Mouse (Mus musculus) intestine, postnatal 0 days (tissue): ENCODE measurements around the gene Sult2b1. TPM values are rescaled to one million over a fixed set of nuclear protein-coding genes. Genes with fewer than 3 reads are reported as not detected.

Source experiments
- ATAC-seq: fragments of 200-750 bp; cut with Nextera tagmentation; 2 replicates; pipeline ENCODE4 v1.8.0; 2017; ENCODE audit warnings: mild to moderate bottlenecking, moderate TSS enrichment, moderate library complexity
- H3K27ac ChIP-seq: fragments of 300-500 bp; sonication (generic); 2 replicates; pipeline ENCODE4 v1.5.1; 2014; ENCODE audit warnings: mild to moderate bottlenecking, low read depth, low read length, moderate library complexity
- H3K27me3 ChIP-seq: fragments of 300-500 bp; sonication (generic); replicated peaks from 2 replicates; pipeline ENCODE4 v1.6.1; 2014; ENCODE audit warnings: low read length, mixed read lengths; ENCODE audit not compliant: control insufficient read depth, insufficient read depth
- H3K36me3 ChIP-seq: fragments of 300-500 bp; sonication (generic); 2 replicates; pipeline ENCODE4 v1.6.1; 2014; ENCODE audit warnings: mild to moderate bottlenecking, moderate library complexity; ENCODE audit not compliant: control insufficient read depth, insufficient read depth
- H3K4me1 ChIP-seq: fragments of 300-500 bp; sonication (generic); replicated peaks from 2 replicates; pipeline ENCODE4 v1.6.1; 2014; ENCODE audit warnings: antibody characterized with exemption, low read length, mixed read lengths; ENCODE audit not compliant: control insufficient read depth, insufficient read depth
- H3K4me2 ChIP-seq: fragments of 300-500 bp; sonication (generic); replicated peaks from 2 replicates; pipeline ENCODE4 v1.6.1; 2014; ENCODE audit warnings: low read depth, mild to moderate bottlenecking, moderate library complexity
- H3K4me3 ChIP-seq: fragments of 300-500 bp; sonication (generic); 2 replicates; pipeline ENCODE4 v1.5.1; 2014; ENCODE audit warnings: low read depth, low read length
- H3K9ac ChIP-seq: fragments of 300-500 bp; sonication (generic); 2 replicates; pipeline ENCODE4 v1.6.1; 2014; ENCODE audit warnings: mild to moderate bottlenecking, low read depth, low read length
- H3K9me3 ChIP-seq: fragments of 300-500 bp; sonication (generic); 2 replicates; pipeline ENCODE4 v1.6.1; 2016; ENCODE audit warnings: mixed run types; ENCODE audit not compliant: control insufficient read depth
- CTCF ChIP-seq: sonication (generic); IDR thresholded peaks from 2 replicates; pipeline ENCODE4 v1.5.1; 2016; ENCODE audit warnings: low read depth, mild to moderate bottlenecking, control low read depth, antibody characterized with exemption, moderate library complexity
- WGBS: fragments of 180-500 bp; shearing (Covaris S2); extraction: QIAGEN DNeasy Blood & Tissue Kit; methylation state at CpG from one replicate; pipeline ENCODE4 v1.1.7; 2014; 5-methylcytosine and 5-hydroxymethylcytosine counted together
- polyA plus RNA-seq: library from polyadenylated mRNA; unstranded; fragments of >200 nt; fragmentation: Nextera tagmentation; extraction: Ambion mirVana; gene quantifications from 2 replicates; pipeline ENCODE4 v1.2.1, GENCODE M21; 2015

Gene Sult2b1
- polyA plus RNA-seq, 1 experiment from 2014 or later = 36.7 TPM

DNA sequence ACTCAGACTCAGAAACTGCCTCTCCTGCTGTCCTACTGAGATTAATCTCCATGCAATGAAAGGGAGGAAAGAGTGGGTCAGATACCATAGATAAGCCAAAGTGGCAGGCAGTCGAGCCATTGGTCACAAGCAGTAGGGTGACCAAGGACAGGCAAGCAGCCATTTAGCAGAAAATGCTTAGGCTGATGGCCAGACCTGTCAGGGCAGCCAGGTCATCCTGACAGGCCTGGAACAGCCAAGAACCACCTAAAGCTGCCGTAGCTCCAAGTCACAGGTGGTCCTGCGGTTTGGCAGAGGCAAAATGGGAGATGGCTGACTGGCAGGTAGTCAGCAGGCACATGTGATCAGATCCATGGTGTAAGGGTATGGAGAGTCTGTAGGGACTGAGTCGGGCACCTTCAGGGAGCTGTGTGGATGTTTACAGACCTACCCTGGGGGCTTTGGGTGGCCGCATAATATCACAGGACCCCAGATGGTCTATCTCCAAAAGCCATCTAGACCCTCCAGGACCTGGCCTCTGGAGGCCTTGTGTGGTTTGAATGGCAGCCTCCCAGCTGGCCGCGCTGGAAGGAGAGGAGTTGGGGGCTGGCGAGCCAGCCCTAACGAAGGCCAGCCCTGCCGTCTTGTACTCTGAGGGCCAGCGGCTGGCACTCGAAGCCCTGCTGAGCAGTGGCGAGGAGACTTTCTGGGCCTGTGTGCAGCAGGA lies 62.7 kb downstream of the Sult2b1 start:
- H3K27me3 ChIP-seq = no peaks in the 10 kb centered on the region
- H3K4me2 ChIP-seq = peak overlapping the region; percentile 57
- peak overlapping the region; percentile 33 for H3K4me3 ChIP-seq
- H3K36me3 ChIP-seq = peaks cover 52% of the 10 kb centered on the region
- H3K4me1 ChIP-seq = 0 out of 2 replicates have a peak, but pooled peaks cover 6% of the 10 kb centered on the region
- no peaks in the 10 kb centered on the region for H3K9me3 ChIP-seq
- no peak for ATAC-seq
- WGBS = 58% methylated on average over 13 of the region's 13 CpGs
- TF ChIP-seq CTCF = no peak
- H3K27ac ChIP-seq = peak overlapping the region; percentile 86
- H3K9ac ChIP-seq = peak overlapping the region; percentile 45

DNA sequence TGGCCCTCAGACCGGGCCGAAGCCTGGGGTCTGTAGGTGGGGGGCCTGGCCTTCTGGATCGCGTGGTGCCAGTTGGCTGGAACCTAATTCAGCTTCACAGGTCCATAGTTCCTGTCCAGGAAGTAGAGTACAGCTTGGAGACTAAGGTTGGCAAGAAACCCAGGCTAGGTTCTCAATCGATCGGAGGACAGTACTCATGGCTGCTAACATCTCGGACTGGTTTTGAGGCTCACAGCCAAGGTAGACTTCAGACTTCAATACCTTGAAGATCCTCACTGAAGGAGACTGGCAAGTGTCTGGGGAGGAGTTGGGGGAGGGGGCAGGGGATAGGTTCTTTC lies 63.3 kb downstream of the Sult2b1 start:
- Histone ChIP-seq H3K27me3 (no peaks in the 10 kb centered on the region), H3K4me2 (peak overlapping the region; percentile 57), H3K4me1 (peaks cover 9% of the 10 kb centered on the region; the same call in 1 of the 2 replicates), H3K4me3 (peak overlapping the region; percentile 33), H3K36me3 (peaks cover 52% of the 10 kb centered on the region), H3K9me3 (no peaks in the 10 kb centered on the region), H3K9ac (peak overlapping the region; percentile 45), H3K27ac (peak overlapping the region; percentile 86)
- no peak for ATAC-seq
- 38% methylated on average over 7 of the region's 7 CpGs for WGBS
- TF ChIP-seq CTCF = no peak

DNA sequence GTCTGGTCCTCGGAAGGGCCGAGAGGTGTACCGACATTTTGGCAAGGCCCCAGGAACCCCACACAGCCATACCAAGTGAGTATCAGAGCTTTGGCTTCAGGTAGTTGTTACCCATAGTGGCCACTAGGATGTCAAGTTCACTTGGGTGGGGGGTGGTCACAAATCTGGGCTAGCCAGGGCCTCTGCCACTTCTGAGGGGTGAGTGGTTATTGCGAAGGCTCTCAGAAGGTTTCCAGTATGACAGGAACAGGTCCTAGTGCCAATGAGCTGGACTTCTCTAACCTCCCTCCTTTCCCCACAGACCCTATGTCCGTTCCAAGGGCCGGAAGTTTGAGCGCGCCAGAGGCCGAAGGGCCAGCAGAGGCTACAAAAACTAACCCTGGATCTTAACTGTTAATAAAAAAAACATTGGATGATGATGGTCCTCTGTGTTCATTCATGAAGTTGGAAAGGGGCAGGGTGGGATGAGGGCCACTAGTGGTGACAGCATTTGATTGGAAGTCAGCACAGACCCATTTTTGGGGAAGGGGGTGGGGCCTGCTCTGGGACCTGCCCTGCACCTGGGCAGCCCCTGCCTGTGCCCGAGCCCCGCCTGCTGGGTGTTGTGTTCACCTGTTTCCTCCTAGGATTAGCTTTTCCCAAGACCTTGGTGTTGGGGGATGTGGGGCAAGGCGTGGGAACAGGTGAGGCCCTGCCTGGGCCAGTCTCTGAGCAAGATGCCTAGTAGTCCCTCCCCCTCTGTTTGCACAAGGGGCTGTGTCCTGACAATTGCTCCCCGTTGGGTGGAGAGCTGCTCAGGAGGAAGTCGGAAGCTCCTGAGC lies 63.8 kb downstream of the Sult2b1 start, which contains the start of gene Fam83e:
TSS of gene Fam83e (plus strand) at position 800 of the 821 bp plus-strand sequence.
- no peaks in the 10 kb centered on the region for H3K27me3 ChIP-seq
- 56% methylated on average over 14 of the region's 14 CpGs for WGBS
- H3K36me3 ChIP-seq = peaks cover 49% of the 10 kb centered on the region
- ATAC-seq = peak; percentile 70
- peak within 1 kb of the TSS; percentile 86 for H3K27ac ChIP-seq
- no peaks in the 10 kb centered on the region for H3K9me3 ChIP-seq
- peak within 1 kb of the TSS; percentile 78 for H3K4me2 ChIP-seq
- peak within 1 kb of the TSS; percentile 33 for H3K4me3 ChIP-seq
- H3K9ac ChIP-seq = peak within 1 kb of the TSS; percentile 45
- TF ChIP-seq CTCF = peak; percentile 50
- H3K4me1 ChIP-seq = peaks cover 15% of the 10 kb centered on the region; the same call in 1 of the 2 replicates

DNA sequence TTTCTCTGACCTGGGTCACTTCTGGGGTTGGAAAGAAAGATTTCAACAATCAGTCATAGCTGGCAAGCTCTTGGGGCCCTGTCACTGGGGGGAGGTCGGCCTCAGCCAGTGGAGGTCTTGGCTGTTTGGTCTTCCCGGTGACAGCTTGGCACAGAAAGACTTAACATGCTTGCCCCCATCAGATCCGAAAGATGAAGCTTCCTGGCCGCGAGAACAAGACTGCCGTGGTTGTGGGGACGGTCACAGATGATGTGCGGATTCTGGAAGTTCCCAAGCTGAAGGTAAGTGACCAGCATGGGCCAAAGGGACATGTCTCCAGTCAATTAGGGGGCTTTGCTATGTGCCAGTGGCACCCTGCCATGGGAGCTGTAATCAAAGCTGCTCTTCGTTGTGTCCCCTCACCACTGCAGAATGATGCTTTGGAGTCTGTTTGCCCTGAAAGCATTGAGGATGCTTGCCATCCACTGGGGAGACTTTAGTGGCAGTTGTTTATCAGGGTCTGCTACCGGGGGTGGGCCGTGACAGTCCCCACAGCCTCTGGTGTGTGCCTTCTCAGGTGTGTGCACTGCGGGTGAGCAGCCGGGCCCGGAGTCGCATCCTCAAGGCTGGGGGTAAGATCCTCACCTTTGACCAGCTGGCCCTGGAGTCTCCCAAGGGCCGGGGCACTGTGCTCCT lies 64.6 kb downstream of the Sult2b1 start:
- Histone ChIP-seq H3K4me2 (peak overlapping the region; percentile 78), H3K9me3 (no peaks in the 10 kb centered on the region), H3K4me1 (peaks cover 16% of the 10 kb centered on the region; the same call in 1 of the 2 replicates), H3K36me3 (peaks cover 41% of the 10 kb centered on the region), H3K27me3 (no peaks in the 10 kb centered on the region), H3K9ac (peak overlapping the region; percentile 79; the same call in 1 of the 2 replicates), H3K4me3 (peak overlapping the region; percentile 67; the same call in 1 of the 2 replicates), H3K27ac (peak overlapping the region; percentile 86; the same call in 1 of the 2 replicates)
- no peak for ATAC-seq
- WGBS = 81% methylated on average over 15 of the region's 16 CpGs
- no peak for TF ChIP-seq CTCF

DNA sequence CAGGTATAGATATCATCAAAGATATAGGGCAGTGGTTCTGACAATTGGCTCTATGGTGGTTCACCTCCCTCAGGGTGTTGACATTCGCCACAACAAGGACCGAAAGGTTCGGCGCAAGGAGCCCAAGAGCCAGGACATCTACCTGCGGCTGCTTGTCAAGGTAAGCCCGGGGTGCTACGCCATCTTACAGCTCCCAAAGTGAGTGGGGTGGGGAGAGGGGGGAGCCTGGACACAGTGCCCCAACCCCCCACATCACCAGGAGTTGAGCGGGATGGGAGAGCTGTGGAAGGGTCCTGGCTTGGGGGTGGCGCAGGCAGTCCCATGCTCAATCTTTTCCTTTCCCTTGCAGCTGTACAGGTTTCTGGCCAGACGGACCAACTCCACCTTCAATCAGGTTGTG lies 65.3 kb downstream of the Sult2b1 start:
- peaks cover 35% of the 10 kb centered on the region for H3K36me3 ChIP-seq
- peak overlapping the region; percentile 78 for H3K4me2 ChIP-seq
- TF ChIP-seq CTCF = no peak
- peak overlapping the region; percentile 79 for H3K9ac ChIP-seq
- peak overlapping the region; percentile 67 for H3K4me3 ChIP-seq
- H3K27ac ChIP-seq = peak overlapping the region; percentile 79; the same call in 1 of the 2 replicates
- peaks cover 19% of the 10 kb centered on the region; the same call in 1 of the 2 replicates for H3K4me1 ChIP-seq
- no peaks in the 10 kb centered on the region for H3K27me3 ChIP-seq
- no peak for ATAC-seq
- no peaks in the 10 kb centered on the region for H3K9me3 ChIP-seq
- WGBS = 62% methylated on average over 10 of the region's 10 CpGs
